Mouse (Mus musculus) brain, adult 2 months (tissue): ENCODE measurements around the gene Ankrd61.
A peak's percentile ranks its signal among the peaks of the same experiment; 100 is the strongest.

Experiments used
- DNase-seq: peaks from one replicate; pipeline ENCODE4 v3.0.0; 2011; ENCODE audit warnings: low read depth, low spot score

The Ankrd61 gene

DNA sequence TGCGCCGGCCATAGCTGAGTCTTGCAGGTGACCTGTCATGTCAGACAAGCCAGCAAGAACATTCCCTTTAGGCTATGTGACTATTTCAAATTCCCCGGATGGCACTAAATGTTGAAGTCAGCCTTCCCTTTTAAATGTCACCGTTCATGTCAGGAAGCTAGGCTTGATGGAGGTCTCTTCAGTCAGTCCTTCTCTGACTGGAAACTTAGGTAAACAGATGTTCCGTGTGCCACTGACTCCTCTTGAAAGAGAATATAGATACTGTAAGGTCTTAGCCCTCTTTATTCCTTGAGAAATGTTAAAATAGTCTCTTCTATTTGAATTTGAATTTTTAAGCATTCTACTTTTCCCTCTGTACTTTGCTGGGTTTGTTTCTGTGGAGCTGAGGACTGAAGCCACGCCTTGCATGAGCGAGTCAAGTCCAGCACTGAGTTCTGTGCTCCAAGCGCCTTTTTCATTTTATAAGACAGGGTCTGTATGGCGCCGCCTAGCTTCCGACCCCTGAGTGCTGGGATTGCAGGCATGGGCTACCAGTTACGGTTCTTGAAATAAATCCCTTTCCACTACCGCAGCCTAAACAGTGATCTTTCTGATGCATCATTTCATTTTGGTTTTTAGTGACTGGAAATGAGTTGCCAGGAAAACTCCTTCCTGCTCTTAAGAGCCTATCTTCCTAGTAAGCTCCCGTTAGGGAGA is at the start of gene Ankrd61:
Gene Ankrd61, minus strand, starts transcription at position 51 of the 696 bp plus-strand sequence.
- no peak for DNase-seq

GRCm38 (mm10) chr5:143943231-143944125 is 46.0 kb upstream of the Ankrd61 start:
- DNase-seq: peak; percentile 95

DNA sequence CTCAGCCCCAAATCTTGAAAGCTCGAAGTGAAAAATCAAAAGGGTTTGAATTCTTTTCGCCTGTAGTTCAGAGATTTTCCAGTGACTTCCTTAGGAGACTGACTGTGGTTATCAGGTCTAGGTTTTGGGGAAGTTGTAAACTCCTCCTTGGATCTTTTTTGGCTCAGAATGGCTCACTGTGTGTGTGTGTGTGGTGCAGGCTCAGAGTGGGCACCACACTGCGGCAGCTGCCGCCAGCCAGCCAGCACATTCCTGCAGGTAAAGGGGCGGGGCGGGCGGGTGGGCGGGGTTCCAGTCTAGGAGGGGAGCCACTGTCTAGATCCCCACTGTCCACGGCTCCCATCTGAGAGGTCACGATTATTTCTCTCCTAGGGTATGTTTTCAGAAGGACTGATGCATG is 44.1 kb upstream of the Ankrd61 start:
- peak; percentile 58 for DNase-seq

DNA sequence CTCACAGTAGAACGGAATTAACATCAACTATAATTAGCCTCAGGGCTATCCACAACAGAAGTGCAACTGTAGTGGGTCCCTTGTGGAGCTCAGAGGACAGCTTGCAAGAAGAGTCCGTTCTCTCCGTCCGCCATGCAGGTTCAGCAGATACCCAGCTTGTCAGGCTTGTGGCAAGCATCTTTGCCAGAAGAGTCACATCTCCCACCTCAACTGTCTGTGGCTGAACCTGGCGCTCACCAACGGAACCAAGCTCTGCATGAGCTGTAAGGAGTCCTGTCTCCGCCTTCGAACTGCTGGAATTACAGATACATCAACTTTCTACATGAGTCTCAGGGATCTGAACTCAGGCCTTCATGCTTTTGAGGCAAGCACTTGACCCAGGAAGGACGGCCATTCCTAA is 38.7 kb upstream of the Ankrd61 start:
- DNase-seq: no peak

- no peak for DNase-seq
These were observed 36.4 kb upstream of the Ankrd61 start for GRCm38 (mm10) chr5:143933875-143934274.

GRCm38 (mm10) chr5:143933414-143933813 is 35.9 kb upstream of the Ankrd61 start:
- DNase-seq: no peak

DNA sequence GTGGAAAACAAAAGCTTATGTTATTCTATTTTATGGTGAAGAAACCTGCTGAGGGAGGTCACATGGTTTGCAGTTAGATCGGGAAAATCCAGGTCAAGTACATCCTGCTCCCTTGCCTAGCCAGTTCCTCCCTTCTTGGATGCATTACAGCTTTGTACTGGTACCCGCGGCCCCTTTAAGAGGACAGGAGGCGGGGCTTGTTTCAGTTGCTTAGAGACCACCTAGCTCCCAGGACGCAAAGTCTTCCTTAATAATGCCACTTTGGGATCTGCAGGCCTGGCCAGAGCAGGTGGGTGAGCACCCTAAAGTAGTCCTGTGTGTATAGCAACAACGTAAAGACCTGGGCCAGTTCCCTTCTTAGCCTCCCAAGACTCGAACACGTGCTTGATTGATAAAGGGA is 35.3 kb upstream of the Ankrd61 start, which contains the start of gene Rsph10b:
Gene Rsph10b, plus strand, starts transcription at position 205 of the 400 bp plus-strand sequence.
- peak; percentile 37 for DNase-seq

DNA sequence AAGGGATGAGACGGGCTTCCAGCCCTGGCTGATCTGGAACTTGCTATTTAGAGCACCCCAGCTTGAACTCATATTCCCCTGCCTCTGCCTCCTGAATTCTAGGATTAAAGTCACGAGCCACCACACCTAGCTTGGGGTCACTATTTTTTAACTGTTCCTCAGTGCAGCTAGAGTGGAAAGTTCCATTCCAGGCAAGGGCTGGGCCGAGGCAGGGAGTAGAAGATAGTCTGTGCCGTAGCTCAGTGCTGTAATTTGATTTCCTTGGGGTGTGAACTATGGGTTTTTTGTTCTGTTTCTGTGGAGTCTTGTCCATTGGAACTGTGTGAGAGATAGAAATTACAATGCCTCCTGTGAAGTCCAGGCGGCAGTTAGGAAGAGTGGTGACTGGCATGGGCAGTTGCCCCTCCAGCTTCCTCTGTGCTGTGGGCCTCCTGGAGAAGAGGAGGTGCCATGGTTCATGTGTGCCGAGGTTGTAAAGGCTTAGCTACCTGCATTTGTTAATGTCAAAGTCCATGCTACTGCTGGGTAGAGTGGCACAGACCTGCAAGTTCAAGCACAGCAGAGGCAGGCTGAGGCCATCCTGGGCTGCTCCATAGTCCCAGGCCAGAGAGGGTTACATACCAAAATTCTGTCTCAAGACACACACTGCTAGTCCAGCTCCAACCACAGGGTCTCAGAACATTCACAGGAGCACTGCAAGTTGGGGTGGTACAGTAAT is 34.5 kb upstream of the Ankrd61 start:
- DNase-seq: peak; percentile 36

DNA sequence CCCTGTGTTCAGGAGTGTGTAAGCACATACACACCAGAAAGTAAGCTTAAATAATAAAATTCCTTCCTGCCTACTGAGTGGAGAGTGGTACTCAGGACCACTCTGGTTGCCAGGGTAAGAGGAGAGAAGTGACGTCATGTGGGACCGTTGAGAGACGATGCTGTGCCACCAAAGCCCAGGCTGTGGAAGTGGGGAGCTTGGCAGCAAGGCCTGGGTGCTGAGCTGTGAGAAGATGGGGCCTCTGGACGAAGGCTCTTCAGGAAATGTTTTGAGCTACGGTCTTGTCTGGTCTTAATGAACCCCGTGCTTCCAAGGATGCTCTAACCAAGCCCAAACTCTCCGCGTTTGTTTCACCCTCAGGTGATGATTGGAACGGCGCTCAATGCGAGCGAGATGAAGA is 33.2 kb upstream of the Ankrd61 start:
- no peak for DNase-seq

DNA sequence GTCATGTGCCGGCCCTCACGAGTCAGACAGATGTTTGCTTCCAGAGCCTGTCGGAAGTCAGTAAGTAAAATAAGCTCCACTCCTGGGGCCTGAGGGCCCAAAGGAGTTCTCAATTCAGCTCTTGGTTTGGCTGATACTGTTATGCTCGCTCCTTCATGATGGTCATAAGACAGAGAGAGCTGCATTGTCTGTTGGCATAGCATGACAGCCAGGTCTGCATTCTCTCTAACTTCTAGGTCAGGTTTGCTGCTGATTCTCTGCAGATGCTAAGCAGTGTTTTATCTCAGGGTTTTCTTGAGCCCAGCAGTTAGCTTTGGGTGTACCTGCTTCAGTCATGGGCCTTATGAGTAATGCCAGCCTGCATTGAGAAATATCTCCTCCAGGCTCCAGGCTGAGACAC is 31.8 kb upstream of the Ankrd61 start:
- DNase-seq: no peak

- DNase-seq: no peak
These were observed 30.4 kb upstream of the Ankrd61 start, which contains the start of gene Gm42421 for GRCm38 (mm10) chr5:143927875-143928274. TSS of gene Gm42421 (plus strand) at chr5:143928175.

- DNase-seq: no peak
These were observed 27.4 kb upstream of the Ankrd61 start for GRCm38 (mm10) chr5:143924781-143925452.

DNA sequence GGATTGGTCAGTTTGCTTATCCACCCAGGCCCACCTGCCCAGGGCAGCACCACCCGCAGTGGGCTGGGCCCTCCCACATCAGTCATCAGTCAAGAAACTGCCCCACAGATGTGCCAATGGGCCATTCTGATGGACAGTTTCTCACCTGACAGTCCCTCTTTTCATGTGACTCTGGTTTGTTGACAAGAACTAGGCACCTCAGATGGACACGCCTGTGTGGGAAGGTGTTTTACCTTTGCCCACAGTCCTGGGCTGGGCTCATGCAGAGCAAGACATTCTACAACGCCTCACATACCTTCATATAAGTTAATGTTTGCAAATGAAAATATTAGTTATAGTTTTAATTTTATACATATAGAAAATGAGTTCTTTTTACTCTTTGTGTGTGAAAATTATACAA is 20.6 kb upstream of the Ankrd61 start:
- DNase-seq: no peak

DNA sequence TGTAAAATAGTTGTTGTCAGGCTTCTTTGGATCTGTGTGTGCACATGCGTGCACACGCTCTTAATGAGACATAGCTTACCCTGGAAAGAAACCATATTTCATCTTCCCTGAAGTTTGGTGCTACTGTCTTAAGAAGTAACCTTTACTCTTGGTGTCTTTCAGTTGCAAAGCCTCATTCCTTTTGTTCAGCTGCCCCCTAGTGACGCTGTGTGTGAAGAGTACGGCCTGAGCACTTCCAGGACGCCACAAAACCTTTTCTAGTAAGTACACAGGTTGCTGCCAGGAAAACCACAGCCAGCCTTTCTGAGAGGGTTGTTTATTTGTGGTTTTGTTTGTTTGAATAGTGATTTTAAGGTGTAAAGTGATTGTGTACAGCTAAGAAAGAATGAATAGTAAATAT is 19.9 kb upstream of the Ankrd61 start:
- peak; percentile 54 for DNase-seq

- DNase-seq: no peak
These were observed 18.7 kb upstream of the Ankrd61 start for GRCm38 (mm10) chr5:143916221-143916620.

- peak; percentile 100 for DNase-seq
These were observed 12.2 kb upstream of the Ankrd61 start, which contains the start of the genes Aimp2 and Pms2 for GRCm38 (mm10) chr5:143909417-143910400. TSS of gene Aimp2 (minus strand) at chr5:143909847. TSS of gene Pms2 (plus strand) at chr5:143909964.

- DNase-seq: no peak
These were observed 11.4 kb upstream of the Ankrd61 start for GRCm38 (mm10) chr5:143908926-143909325.

- peak; percentile 52 for DNase-seq
These were observed 8.9 kb upstream of the Ankrd61 start for GRCm38 (mm10) chr5:143906429-143906828.

GRCm38 (mm10) chr5:143903813-143904212 is 6.3 kb upstream of the Ankrd61 start:
- DNase-seq: no peak

DNA sequence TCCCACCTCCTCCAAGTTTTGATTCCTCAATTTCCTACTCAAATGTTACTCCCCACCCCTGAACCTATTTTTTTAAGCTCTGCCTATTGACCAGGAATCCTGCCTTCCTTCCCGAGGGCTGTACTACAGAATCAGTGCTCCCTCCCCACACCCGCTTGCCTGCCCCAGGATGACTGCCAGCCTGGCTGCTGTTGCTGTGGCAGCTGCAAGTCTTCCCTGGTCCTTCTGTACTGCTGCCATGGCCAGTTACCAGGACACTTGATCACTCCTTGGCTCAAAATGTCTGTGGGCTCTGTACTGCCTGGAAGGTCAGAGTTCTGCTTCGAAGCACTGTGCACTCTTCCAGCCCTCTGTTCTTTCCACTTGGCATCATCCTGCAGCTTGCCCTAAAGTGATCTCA is 4.6 kb upstream of the Ankrd61 start:
- DNase-seq: peak; percentile 16
